Mouse (Mus musculus) MEL (cell line): ENCODE results near the gene 1700014D04Rik.

Experiments
- ELF1 ChIP-seq: IDR thresholded peaks from 2 replicates; pipeline ENCODE4 v1.6.1; 2014; ENCODE audit warnings: low read depth, mild to moderate bottlenecking, inconsistent platforms, low read length, improper control_type of control experiment, moderate library complexity
- POLR2AphosphoS5 ChIP-seq: IDR thresholded peaks from 2 replicates; pipeline ENCODE4 v1.6.1; 2012; ENCODE audit warnings: low read depth, borderline replicate concordance, mild to moderate bottlenecking, inconsistent platforms, low read length, moderate library complexity, mixed read lengths

DNA sequence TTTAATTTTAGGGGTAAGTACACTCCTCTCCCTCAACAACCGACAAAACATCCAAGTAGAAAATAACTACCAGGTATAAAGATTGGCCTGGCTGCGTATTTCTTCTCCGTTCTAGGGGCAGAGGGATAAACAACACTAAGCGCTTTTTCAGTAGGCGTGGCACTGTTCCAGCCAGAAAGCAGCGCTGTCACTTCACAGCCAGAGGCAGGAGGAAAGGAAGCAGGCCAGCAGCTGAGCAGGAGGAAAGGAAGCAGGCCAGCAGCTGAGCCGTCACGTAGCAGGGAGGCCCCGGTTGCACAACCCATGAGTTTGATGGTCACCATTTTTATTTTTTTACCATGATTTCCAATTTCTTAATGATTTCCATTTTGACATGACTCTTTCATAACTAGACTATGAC is 24.7 kb upstream of the 1700014D04Rik start:
- TF ChIP-seq POLR2AphosphoS5 (no peak), ELF1 (no peak)
